Mouse (Mus musculus): Measurements from ENCODE around the gene 2310033P09Rik. TPM values are rescaled to one million over a fixed set of nuclear protein-coding genes. Genes with fewer than 3 reads are reported as not detected.

The 2310033P09Rik gene
- polyA plus RNA-seq, 1 experiment from 2014 or later, result 15.9 TPM

- H3K4me1 ChIP-seq (replicated peaks), result peaks cover 74% of the 10 kb centered on the region
These were observed 10.9 kb downstream of the 2310033P09Rik start for GRCm38 (mm10) chr11:59219064-59219463.

GRCm38 (mm10) chr11:59221604-59222003 is 13.5 kb downstream of the 2310033P09Rik start:
- H3K9ac ChIP-seq, result no peak overlapping the region
- ATAC-seq (ENCODE audit: insufficient read depth), result no peak
- H3K4me1 ChIP-seq (replicated peaks), result peaks cover 91% of the 10 kb centered on the region
- H3K4me3 ChIP-seq (replicated peaks), result no peak overlapping the region
- no peaks in the 10 kb centered on the region for H3K27me3 ChIP-seq
- H3K36me3 ChIP-seq (replicated peaks), result peaks cover 63% of the 10 kb centered on the region
- no peaks in the 10 kb centered on the region for H3K9me3 ChIP-seq (replicated peaks)
- no peak overlapping the region; the same call in 1 of the 2 replicates for H3K27ac ChIP-seq (replicated peaks)
- no peak overlapping the region for H3K4me2 ChIP-seq

More at GRCm38 (mm10) chr11:59219064-59219463, 10.9 kb downstream of the 2310033P09Rik start:
- Histone ChIP-seq H3K4me2 (no peak overlapping the region), H3K27ac (replicated peaks) (no peak overlapping the region), H3K36me3 (replicated peaks) (peaks cover 85% of the 10 kb centered on the region), H3K9ac (no peak overlapping the region), H3K4me3 (replicated peaks) (no peak overlapping the region), H3K27me3 (no peaks in the 10 kb centered on the region), H3K9me3 (replicated peaks) (no peaks in the 10 kb centered on the region)
- no peak for ATAC-seq (ENCODE audit: insufficient read depth)

DNA sequence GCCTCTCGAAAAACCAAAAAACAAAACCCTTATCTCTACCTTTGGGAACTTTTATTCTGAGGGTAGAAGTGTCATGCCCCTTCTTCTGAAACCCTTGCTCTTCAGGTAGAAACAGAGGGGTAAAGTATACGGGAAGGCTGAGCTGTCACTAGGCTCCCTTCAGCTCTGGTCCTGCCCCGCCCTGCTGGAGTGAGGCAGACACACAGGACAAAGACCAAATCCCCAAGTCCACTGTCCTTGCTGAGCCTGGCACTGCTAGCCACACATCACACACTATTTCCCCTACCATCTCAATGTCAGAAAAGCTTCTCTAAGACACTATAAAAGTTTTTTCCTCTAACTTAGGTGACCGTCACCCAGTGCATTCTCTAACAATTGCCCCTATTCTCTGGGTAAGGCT is 14.2 kb downstream of the 2310033P09Rik start:
- Histone ChIP-seq H3K27me3 (no peaks in the 10 kb centered on the region), H3K27ac (replicated peaks) (0 out of 2 replicates have a peak overlapping the region, but pooled peaks have one; percentile 1), H3K4me1 (replicated peaks) (peaks cover 93% of the 10 kb centered on the region), H3K9ac (no peak overlapping the region), H3K4me3 (replicated peaks) (no peak overlapping the region), H3K36me3 (replicated peaks) (peaks cover 57% of the 10 kb centered on the region), H3K9me3 (replicated peaks) (no peaks in the 10 kb centered on the region), H3K4me2 (no peak overlapping the region)
- 57% methylated on average over 4 of the region's 4 CpGs for WGBS (ENCODE audit: insufficient replicate concordance)
- ATAC-seq (ENCODE audit: insufficient read depth), result no peak

GRCm38 (mm10) chr11:59224025-59224424 is 15.9 kb downstream of the 2310033P09Rik start:
- H3K4me1 ChIP-seq (replicated peaks), result peaks cover 84% of the 10 kb centered on the region
- WGBS (ENCODE audit: insufficient replicate concordance), result 68% methylated on average over 3 of the region's 3 CpGs
- 0 out of 2 replicates have a peak overlapping the region, but pooled peaks have one; percentile 13 for H3K4me2 ChIP-seq
- H3K9ac ChIP-seq, result no peak overlapping the region
- no peaks in the 10 kb centered on the region for H3K27me3 ChIP-seq
- no peak overlapping the region for H3K4me3 ChIP-seq (replicated peaks)
- no peaks in the 10 kb centered on the region for H3K9me3 ChIP-seq (replicated peaks)
- H3K27ac ChIP-seq (replicated peaks), result no peak overlapping the region
- no peak for ATAC-seq (ENCODE audit: insufficient read depth)
- H3K36me3 ChIP-seq (replicated peaks), result peaks cover 41% of the 10 kb centered on the region

GRCm38 (mm10) chr11:59224470-59224869 is 16.3 kb downstream of the 2310033P09Rik start:
- H3K36me3 ChIP-seq (replicated peaks), result peaks cover 38% of the 10 kb centered on the region
- H3K4me3 ChIP-seq (replicated peaks), result no peak overlapping the region
- no peak for ATAC-seq (ENCODE audit: insufficient read depth)
- H3K9me3 ChIP-seq (replicated peaks), result no peaks in the 10 kb centered on the region
- H3K27me3 ChIP-seq, result no peaks in the 10 kb centered on the region
- no peak overlapping the region for H3K9ac ChIP-seq
- H3K4me2 ChIP-seq, result peak overlapping the region; percentile 86; the same call in 1 of the 2 replicates
- 14% methylated on average over 2 of the region's 2 CpGs for WGBS (ENCODE audit: insufficient replicate concordance)
- H3K27ac ChIP-seq (replicated peaks), result no peak overlapping the region
- H3K4me1 ChIP-seq (replicated peaks), result peaks cover 83% of the 10 kb centered on the region

- 4% methylated on average over 2 of the region's 2 CpGs for WGBS (ENCODE audit: insufficient replicate concordance)
- Histone ChIP-seq H3K9ac (0 out of 2 replicates have a peak overlapping the region, but pooled peaks have one; percentile 5), H3K9me3 (replicated peaks) (no peaks in the 10 kb centered on the region), H3K27ac (replicated peaks) (no peak overlapping the region), H3K4me3 (replicated peaks) (0 out of 2 replicates have a peak overlapping the region, but pooled peaks have one; percentile 7), H3K4me2 (peak overlapping the region; percentile 86), H3K4me1 (replicated peaks) (peaks cover 81% of the 10 kb centered on the region), H3K36me3 (replicated peaks) (peaks cover 31% of the 10 kb centered on the region), H3K27me3 (no peaks in the 10 kb centered on the region)
- no peak for ATAC-seq (ENCODE audit: insufficient read depth)
These were observed 17.0 kb downstream of the 2310033P09Rik start for GRCm38 (mm10) chr11:59225167-59225566.

GRCm38 (mm10) chr11:59226251-59226650 is 18.1 kb downstream of the 2310033P09Rik start:
- H3K4me3 ChIP-seq (replicated peaks), result peak overlapping the region; percentile 97
- peak overlapping the region; percentile 100 for H3K9ac ChIP-seq
- peaks cover 21% of the 10 kb centered on the region for H3K36me3 ChIP-seq (replicated peaks)
- H3K4me2 ChIP-seq, result peak overlapping the region; percentile 86
- H3K4me1 ChIP-seq (replicated peaks), result peaks cover 76% of the 10 kb centered on the region
- no peaks in the 10 kb centered on the region for H3K27me3 ChIP-seq
- WGBS (ENCODE audit: insufficient replicate concordance), result 43% methylated on average over 3 of the region's 3 CpGs
- H3K9me3 ChIP-seq (replicated peaks), result no peaks in the 10 kb centered on the region
- no peak for ATAC-seq (ENCODE audit: insufficient read depth)
- peak overlapping the region; percentile 90 for H3K27ac ChIP-seq (replicated peaks)

DNA sequence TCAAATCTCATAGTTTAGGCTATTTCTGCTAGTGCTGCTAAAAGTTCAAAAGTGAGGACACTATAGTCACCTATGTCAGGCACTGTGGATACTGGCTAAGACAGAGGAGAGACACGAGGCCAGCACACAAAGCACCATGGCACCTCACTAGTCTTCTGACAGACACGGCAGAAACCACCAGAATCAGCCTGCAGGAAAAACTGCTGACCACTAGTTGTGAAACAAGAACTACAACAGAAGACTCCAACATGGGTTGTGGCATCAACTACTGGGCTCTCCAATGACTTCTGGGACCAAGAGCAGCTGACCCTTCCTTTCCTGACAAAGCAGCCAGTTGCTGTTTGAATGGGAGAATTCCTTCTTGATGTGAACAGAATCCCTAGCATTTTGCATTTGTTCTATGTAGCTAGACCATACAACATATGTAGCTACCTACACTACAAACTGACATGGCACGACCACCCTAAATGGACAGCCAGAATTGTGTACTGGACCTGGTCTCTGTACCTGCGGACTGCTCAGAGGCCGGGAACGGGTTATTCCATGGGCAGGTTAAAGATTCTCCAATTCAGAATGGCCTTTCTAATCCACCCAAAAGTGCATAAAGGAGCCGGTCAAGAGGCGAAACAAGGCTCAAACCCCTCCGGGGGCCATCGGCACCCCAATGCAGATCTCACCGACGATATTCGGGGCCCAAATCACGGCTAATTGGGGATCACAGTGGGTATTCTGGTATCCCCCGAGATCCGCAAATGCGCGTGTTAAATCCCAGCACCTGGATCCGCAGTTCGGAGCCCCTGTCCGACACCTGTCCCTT is 18.9 kb downstream of the 2310033P09Rik start:
- H3K27me3 ChIP-seq, result peaks cover 6% of the 10 kb centered on the region; the same call in 1 of the 2 replicates
- 2% methylated on average over 21 of the region's 21 CpGs for WGBS (ENCODE audit: insufficient replicate concordance)

DNA sequence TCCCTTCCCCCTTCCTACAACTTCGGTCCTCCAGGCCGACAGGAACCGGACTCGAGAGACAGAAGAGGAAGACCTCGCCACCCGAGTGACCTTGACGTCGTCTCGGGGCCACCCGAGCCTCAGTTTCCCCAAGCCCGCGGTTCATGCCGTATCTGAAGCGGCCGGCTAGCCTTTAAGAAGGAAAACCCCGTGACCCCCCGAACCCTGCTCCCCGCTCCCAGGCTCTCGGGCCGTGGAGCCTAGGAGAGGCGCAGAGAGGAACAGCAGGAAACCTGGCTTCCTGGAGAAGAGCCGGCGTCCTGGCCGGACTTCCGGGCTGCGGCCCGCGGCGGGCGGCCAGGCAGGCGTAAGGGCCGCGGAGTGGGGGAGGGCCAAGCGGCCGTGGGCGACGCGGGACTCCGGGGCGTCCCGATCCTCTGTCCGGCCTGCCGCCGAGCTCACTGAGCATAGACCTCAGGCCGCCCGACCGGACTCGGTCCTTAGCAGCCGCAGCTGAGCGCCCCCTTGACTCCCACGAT is 19.5 kb downstream of the 2310033P09Rik start:
- Histone ChIP-seq H3K36me3 (replicated peaks) (peaks cover 14% of the 10 kb centered on the region), H3K4me1 (replicated peaks) (peaks cover 62% of the 10 kb centered on the region), H3K4me3 (replicated peaks) (peak overlapping the region; percentile 97), H3K27me3 (peaks cover 12% of the 10 kb centered on the region), H3K4me2 (peak overlapping the region; percentile 86), H3K9me3 (replicated peaks) (no peaks in the 10 kb centered on the region), H3K9ac (peak overlapping the region; percentile 100), H3K27ac (replicated peaks) (peak overlapping the region; percentile 90)
- peak; percentile 76 for ATAC-seq (ENCODE audit: insufficient read depth)
- under 1% methylated on average over 51 of the region's 51 CpGs for WGBS (ENCODE audit: insufficient replicate concordance)

More for the DNA sequence above, 18.9 kb downstream of the 2310033P09Rik start:
- Histone ChIP-seq H3K27ac (replicated peaks) (peak overlapping the region; percentile 90), H3K4me2 (peak overlapping the region; percentile 86), H3K4me3 (replicated peaks) (peak overlapping the region; percentile 97), H3K4me1 (replicated peaks) (peaks cover 69% of the 10 kb centered on the region), H3K36me3 (replicated peaks) (peaks cover 17% of the 10 kb centered on the region), H3K9ac (peak overlapping the region; percentile 100), H3K9me3 (replicated peaks) (no peaks in the 10 kb centered on the region)
- ATAC-seq (ENCODE audit: insufficient read depth), result no peak

DNA sequence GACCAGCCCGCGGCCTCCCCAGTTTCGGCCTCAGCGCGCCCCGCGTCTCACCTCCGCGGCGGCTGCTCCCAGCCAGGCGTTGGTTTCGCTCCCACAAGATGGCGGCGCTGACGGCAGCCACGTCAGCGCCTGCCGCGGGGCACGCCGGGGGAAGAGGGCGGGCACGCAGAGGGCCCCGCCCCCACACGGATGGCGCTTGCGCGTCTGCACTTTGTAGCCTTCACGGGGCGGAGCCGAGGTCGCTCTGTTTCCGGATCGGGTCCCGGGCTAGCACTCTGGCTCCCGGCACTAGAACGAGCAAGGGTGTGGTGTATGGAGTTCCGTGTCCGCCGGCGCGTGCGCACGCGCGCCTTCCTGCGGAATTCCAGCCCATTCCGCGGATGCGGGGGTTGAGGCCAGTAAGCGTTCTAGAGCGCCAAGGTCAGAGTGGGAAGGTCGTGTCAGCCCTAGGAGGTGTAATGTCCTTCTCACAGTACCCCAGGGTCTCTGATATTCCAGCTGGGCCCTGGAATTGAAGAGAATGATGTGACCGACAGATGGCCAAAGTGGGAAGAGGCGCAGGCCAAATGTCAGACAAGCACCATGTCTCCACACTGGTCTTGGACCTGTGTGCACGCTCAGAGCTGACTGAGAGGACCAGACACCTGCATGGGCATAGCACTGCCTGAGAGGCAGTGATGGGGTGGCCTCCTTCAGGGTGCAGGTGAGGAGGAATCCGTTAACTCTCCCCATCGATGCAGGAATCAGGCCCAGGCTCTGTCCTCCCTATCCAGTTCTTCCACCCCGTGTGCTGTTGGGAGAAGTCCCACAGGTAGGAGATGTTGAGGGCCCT is 20.2 kb downstream of the 2310033P09Rik start, which contains the start of gene Arf1:
TSS of gene Arf1 (minus strand) at position 149 of the 832 bp plus-strand sequence.
- Histone ChIP-seq H3K27ac (replicated peaks) (peak within 1 kb of the TSS; percentile 90), H3K4me1 (replicated peaks) (peaks cover 55% of the 10 kb centered on the region), H3K9ac (peak within 1 kb of the TSS; percentile 100), H3K36me3 (replicated peaks) (peaks cover 7% of the 10 kb centered on the region), H3K27me3 (peaks cover 19% of the 10 kb centered on the region), H3K9me3 (replicated peaks) (no peaks in the 10 kb centered on the region), H3K4me3 (replicated peaks) (peak within 1 kb of the TSS; percentile 97), H3K4me2 (peak within 1 kb of the TSS; percentile 86)
- WGBS (ENCODE audit: insufficient replicate concordance), result 4% methylated on average over 48 of the region's 59 CpGs
- peak; percentile 95 for ATAC-seq (ENCODE audit: insufficient read depth)

Data from liver, embryonic 15.5 days (tissue).